Mouse (Mus musculus) liver, embryonic 14.5 days (tissue): ENCODE results near the gene Pik3c2g.

Experiments
- CTCF ChIP-seq: IDR thresholded peaks from 2 replicates; pipeline ENCODE4 v1.5.1; 2016; ENCODE audit warnings: antibody characterized with exemption, low read depth, control low read depth
- EP300 ChIP-seq: IDR thresholded peaks from 2 replicates; pipeline ENCODE4 v1.6.1; 2016; ENCODE audit warnings: antibody characterized with exemption, low read depth

- TF ChIP-seq CTCF (no peak), EP300 (no peak)
Measured at GRCm38 (mm10) chr6:139928766-139929165, 341.7 kb downstream of the Pik3c2g start.
